ENCODE assay signal across 8 mouse cellular contexts in genomic region chr13:37824956-37825645, GRCm38 (mm10). TPM values are rescaled to one million over a fixed set of nuclear protein-coding genes. Genes with fewer than 3 reads are reported as not detected.
DNase-seq lines count a peak whose midpoint lies in the region; ATAC-seq and TF ChIP-seq lines count a peak whose summit lies in the region.

No protein-coding gene starts in this region.

- H3K4me2 ChIP-seq in limb, embryonic 14.5 days (replicated peaks; ENCODE audit: low read depth, low read length, severe bottlenecking) = peak overlapping the region; percentile 97
- peak overlapping the region; percentile 96 for H3K4me2 ChIP-seq in neural tube, embryonic 14.5 days (ENCODE audit: low read depth, low read length)

- H3K36me3 ChIP-seq in limb, embryonic 14.5 days (ENCODE audit: control insufficient read depth, insufficient read depth, low read length) = no peaks in the 10 kb centered on the region
- no peaks in the 10 kb centered on the region for H3K36me3 ChIP-seq in neural tube, embryonic 14.5 days (ENCODE audit: control insufficient read depth, insufficient read depth, low read length)

- peak; percentile 47 for DNase-seq in adrenal gland, postnatal 10 days
- no peak for DNase-seq in adrenal gland, adult 8-10 months
- DNase-seq in 416B (ENCODE audit: low read depth) = peak; percentile 56
- peak; percentile 40 for DNase-seq in limb, embryonic 14.5 days (ENCODE audit: low spot score)
- DNase-seq in urinary bladder, postnatal 10 days (ENCODE audit: low spot score) = no peak

- 3% methylated on average over 27 of the region's 27 CpGs for WGBS in limb, embryonic 14.5 days
- 2% methylated on average over 27 of the region's 27 CpGs for WGBS in neural tube, embryonic 14.5 days

- H3K9me3 ChIP-seq in limb, embryonic 14.5 days (ENCODE audit: control insufficient read depth, low read length) = no peaks in the 10 kb centered on the region
- H3K9me3 ChIP-seq in neural tube, embryonic 14.5 days (ENCODE audit: control insufficient read depth, low read length) = no peaks in the 10 kb centered on the region

- H3K4me3 ChIP-seq in limb, embryonic 14.5 days (replicated peaks; ENCODE audit: low read length) = peak overlapping the region; percentile 81
- H3K4me3 ChIP-seq in neural tube, embryonic 14.5 days (ENCODE audit: low read depth, low read length) = peak overlapping the region; percentile 56

- TF ChIP-seq POLR2A in limb, embryonic 14.5 days (IDR thresholded peaks at IDR 0.05; ENCODE audit: borderline replicate concordance, extremely low read depth, insufficient read depth, insufficient read length) = no peak

- H3K27ac ChIP-seq in limb, embryonic 14.5 days (replicated peaks; ENCODE audit: low read depth, low read length) = peak overlapping the region; percentile 87
- H3K27ac ChIP-seq in neural tube, embryonic 14.5 days (ENCODE audit: low read depth, low read length) = no peak overlapping the region

- H3K27me3 ChIP-seq in limb, embryonic 14.5 days (ENCODE audit: control insufficient read depth, insufficient read depth, low read length) = no peaks in the 10 kb centered on the region
- H3K27me3 ChIP-seq in neural tube, embryonic 14.5 days (ENCODE audit: control insufficient read depth, insufficient read depth, low read length) = peaks cover 20% of the 10 kb centered on the region

- ATAC-seq in common myeloid progenitor, adult 5-6 weeks (replicated peaks; ENCODE audit: low read depth, poor library complexity, severe bottlenecking) = peak; percentile 28
- peak; percentile 6 to 18; a peak in 2 of 4 replicates for ATAC-seq in hematopoietic stem cell, adult 5-6 weeks (replicated peaks in 1 of 2; ENCODE audit: insufficient read depth in 1 of 2, low FRiP score in 2 of 2, low TSS enrichment in 1 of 2, low read depth in 1 of 2, poor library complexity in 2 of 2, severe bottlenecking in 2 of 2)
- peak; percentile 7; the same call in 1 of the 2 replicates for ATAC-seq in limb, embryonic 14.5 days (ENCODE audit: low FRiP score, low read depth)
- ATAC-seq in neural tube, embryonic 14.5 days (ENCODE audit: low read depth) = peak; percentile 23

- H3K4me1 ChIP-seq in limb, embryonic 14.5 days (ENCODE audit: control insufficient read depth, insufficient read depth, low read length) = peaks cover 12% of the 10 kb centered on the region
- H3K4me1 ChIP-seq in neural tube, embryonic 14.5 days (ENCODE audit: control insufficient read depth, insufficient read depth, low read length) = peaks cover 26% of the 10 kb centered on the region

- H3K9ac ChIP-seq in limb, embryonic 14.5 days (ENCODE audit: low read depth, low read length, severe bottlenecking) = peak overlapping the region; percentile 88
- peak overlapping the region; percentile 54 for H3K9ac ChIP-seq in neural tube, embryonic 14.5 days (replicated peaks; ENCODE audit: low read depth, low read length)

RNA-seq across cellular contexts. Expression of gene Rreb1, which starts 46.9 kb away (rescaled TPM):
- 10 to 100 TPM; 57.4 to 74.8 TPM for total RNA-seq in adrenal gland, postnatal 10 days (2021)
- 10 to 100 TPM; 53.1 to 74.5 (median 62.9) TPM for total RNA-seq in adrenal gland, adult 8-10 months (2022)
- total RNA-seq in common myeloid progenitor, adult 5-6 weeks (2017) = 26.1 and 32.0 TPM in 2 replicates
- total RNA-seq in hematopoietic stem cell, adult 5-6 weeks (2017) = 25.5 and 25.9 TPM in 2 replicates
- polyA plus RNA-seq in limb, embryonic 14.5 days (2012; rRNA removed) = 21.4 and 22.4 TPM in 2 replicates
- polyA plus RNA-seq in limb, embryonic 14.5 days (2014; fragmentation: Nextera tagmentation; extraction: Ambion mirVana) = 19.0 and 22.8 TPM in 2 replicates
- polyA plus RNA-seq in neural tube, embryonic 14.5 days (2014; fragmentation: Nextera tagmentation; extraction: Ambion mirVana) = 2.9 and 3.0 TPM in 2 replicates

Comparison
In these comparisons a context has a peak if more than half of its experiments do, and no peak if none do; other contexts are left out.
1. DNase-seq: peak in adrenal gland, postnatal 10 days (single experiment), 416B (single experiment) and limb, embryonic 14.5 days (single experiment); none in adrenal gland, adult 8-10 months (single experiment) and urinary bladder, postnatal 10 days (single experiment).
2. Peak in every context shown above with its lines, with median percentiles within 50 percentile points of each other: ATAC-seq.